Mouse (Mus musculus): ENCODE results near the gene Dab1.

DNA sequence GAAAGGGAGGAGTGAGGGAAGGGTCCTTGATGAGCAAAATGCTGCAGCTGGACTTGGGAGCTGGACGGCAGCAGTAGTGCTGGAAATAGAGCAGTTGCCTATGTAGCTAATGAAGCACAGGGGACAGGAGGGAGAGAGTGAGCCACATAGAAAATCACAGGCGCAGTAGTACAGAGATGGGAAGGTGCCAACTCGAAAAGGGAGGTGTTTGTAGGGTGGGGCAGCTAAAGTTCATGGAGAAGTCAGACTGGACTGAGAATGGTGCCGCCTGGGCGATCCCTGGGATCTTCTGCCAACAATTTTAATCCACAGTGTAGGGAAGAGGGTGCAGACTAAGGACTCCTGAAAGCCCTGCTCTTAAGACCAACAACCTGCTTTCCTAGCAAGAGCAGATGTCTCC is 1055.5 kb downstream of the Dab1 start:
- TF ChIP-seq CTCF (IDR thresholded peaks at IDR 0.05; ENCODE audit: control insufficient read depth, insufficient read depth, insufficient replicate concordance, low read depth, low read length) = no peak
- no peak for TF ChIP-seq POLR2A (IDR thresholded peaks at IDR 0.05; ENCODE audit: control insufficient read depth, low read depth, low read length)
